Mouse (Mus musculus): ENCODE results near the gene Fndc7. TPM values are rescaled to one million over a fixed set of nuclear protein-coding genes. Genes with fewer than 3 reads are reported as not detected.

Fndc7 gene
- polyA plus RNA-seq (2015; fragmentation: Nextera tagmentation; extraction: Ambion mirVana): 0.08 TPM in 1 of 2 replicates, not detected in the other

- Histone ChIP-seq H3K9ac (ENCODE audit: low read depth, low read length) (no peak within 1 kb of the TSS), H3K4me2 (ENCODE audit: low read length) (no peak within 1 kb of the TSS), H3K4me3 (ENCODE audit: low read depth, low read length) (no peak within 1 kb of the TSS), H3K9me3 (replicated peaks; ENCODE audit: control insufficient read depth, low read length, poor library complexity, severe bottlenecking) (no peaks in the 10 kb centered on the region), H3K27me3 (ENCODE audit: control insufficient read depth, insufficient read depth, low read depth, low read length) (no peaks in the 10 kb centered on the region), H3K27ac (ENCODE audit: low read length) (no peak within 1 kb of the TSS), H3K36me3 (ENCODE audit: control insufficient read depth, insufficient read depth, low read length) (no peaks in the 10 kb centered on the region), H3K4me1 (ENCODE audit: control insufficient read depth, insufficient read depth, low read length) (no peaks in the 10 kb centered on the region; the same call in 1 of the 2 replicates)
- WGBS: 92% methylated on average over 1 of the region's 1 CpGs
- ATAC-seq: no peak
These were observed at the start of gene Fndc7 for GRCm38 (mm10) chr3:108889908-108890307. Gene Fndc7 (minus strand): TSS chr3:108890008.

- H3K9ac ChIP-seq (ENCODE audit: low read depth, low read length): peak within 1 kb of the TSS; percentile 54; the same call in 1 of the 2 replicates
- H3K9me3 ChIP-seq (replicated peaks; ENCODE audit: control insufficient read depth, low read length, poor library complexity, severe bottlenecking): no peaks in the 10 kb centered on the region
- 92% methylated on average over 5 of the region's 5 CpGs for WGBS
- peak within 1 kb of the TSS; percentile 56 for H3K4me2 ChIP-seq (ENCODE audit: low read length)
- ATAC-seq: no peak
- H3K4me1 ChIP-seq (ENCODE audit: control insufficient read depth, insufficient read depth, low read length): no peaks in the 10 kb centered on the region; the same call in 1 of the 2 replicates
- no peak within 1 kb of the TSS for H3K27ac ChIP-seq (ENCODE audit: low read length)
- no peaks in the 10 kb centered on the region for H3K27me3 ChIP-seq (ENCODE audit: control insufficient read depth, insufficient read depth, low read depth, low read length)
- no peaks in the 10 kb centered on the region for H3K36me3 ChIP-seq (ENCODE audit: control insufficient read depth, insufficient read depth, low read length)
- H3K4me3 ChIP-seq (ENCODE audit: low read depth, low read length): peak within 1 kb of the TSS; percentile 37
These were observed 49.8 kb upstream of the Fndc7 start, which contains the start of gene Henmt1 for GRCm38 (mm10) chr3:108939573-108939972. Gene Henmt1 (plus strand): TSS chr3:108939873.

GRCm38 (mm10) chr3:108938691-108939090 lies 48.9 kb upstream of the Fndc7 start:
- Histone ChIP-seq H3K27me3 (ENCODE audit: control insufficient read depth, insufficient read depth, low read depth, low read length) (no peaks in the 10 kb centered on the region), H3K4me2 (ENCODE audit: low read length) (no peak overlapping the region), H3K4me1 (ENCODE audit: control insufficient read depth, insufficient read depth, low read length) (no peaks in the 10 kb centered on the region; the same call in 1 of the 2 replicates), H3K36me3 (ENCODE audit: control insufficient read depth, insufficient read depth, low read length) (no peaks in the 10 kb centered on the region), H3K9ac (ENCODE audit: low read depth, low read length) (no peak overlapping the region), H3K4me3 (ENCODE audit: low read depth, low read length) (no peak overlapping the region), H3K9me3 (replicated peaks; ENCODE audit: control insufficient read depth, low read length, poor library complexity, severe bottlenecking) (no peaks in the 10 kb centered on the region), H3K27ac (ENCODE audit: low read length) (no peak overlapping the region)
- WGBS: 90% methylated on average over 5 of the region's 5 CpGs
- no peak for ATAC-seq

- 96% methylated on average over 6 of the region's 6 CpGs for WGBS
- Histone ChIP-seq H3K9ac (ENCODE audit: low read depth, low read length) (no peak overlapping the region), H3K36me3 (ENCODE audit: control insufficient read depth, insufficient read depth, low read length) (no peaks in the 10 kb centered on the region), H3K4me2 (ENCODE audit: low read length) (no peak overlapping the region), H3K4me1 (ENCODE audit: control insufficient read depth, insufficient read depth, low read length) (no peaks in the 10 kb centered on the region), H3K4me3 (ENCODE audit: low read depth, low read length) (no peak overlapping the region), H3K27me3 (ENCODE audit: control insufficient read depth, insufficient read depth, low read depth, low read length) (no peaks in the 10 kb centered on the region), H3K27ac (ENCODE audit: low read length) (no peak overlapping the region), H3K9me3 (replicated peaks; ENCODE audit: control insufficient read depth, low read length, poor library complexity, severe bottlenecking) (no peaks in the 10 kb centered on the region)
- no peak for ATAC-seq
These were observed 43.7 kb upstream of the Fndc7 start for GRCm38 (mm10) chr3:108933557-108933956.

- no peak overlapping the region for H3K4me3 ChIP-seq (ENCODE audit: low read depth, low read length)
- no peak for ATAC-seq
- WGBS: 82% methylated on average over 1 of the region's 1 CpGs
- no peaks in the 10 kb centered on the region for H3K9me3 ChIP-seq (replicated peaks; ENCODE audit: control insufficient read depth, low read length, poor library complexity, severe bottlenecking)
- no peak overlapping the region for H3K4me2 ChIP-seq (ENCODE audit: low read length)
- H3K27ac ChIP-seq (ENCODE audit: low read length): no peak overlapping the region
- no peak overlapping the region for H3K9ac ChIP-seq (ENCODE audit: low read depth, low read length)
- H3K36me3 ChIP-seq (ENCODE audit: control insufficient read depth, insufficient read depth, low read length): no peaks in the 10 kb centered on the region
- H3K27me3 ChIP-seq (ENCODE audit: control insufficient read depth, insufficient read depth, low read depth, low read length): no peaks in the 10 kb centered on the region
- H3K4me1 ChIP-seq (ENCODE audit: control insufficient read depth, insufficient read depth, low read length): no peaks in the 10 kb centered on the region
These were observed 36.5 kb upstream of the Fndc7 start for GRCm38 (mm10) chr3:108926308-108926707.

GRCm38 (mm10) chr3:108925677-108926076 lies 35.9 kb upstream of the Fndc7 start:
- ATAC-seq: no peak
- Histone ChIP-seq H3K27ac (ENCODE audit: low read length) (no peak overlapping the region), H3K36me3 (ENCODE audit: control insufficient read depth, insufficient read depth, low read length) (no peaks in the 10 kb centered on the region), H3K4me1 (ENCODE audit: control insufficient read depth, insufficient read depth, low read length) (no peaks in the 10 kb centered on the region), H3K4me3 (ENCODE audit: low read depth, low read length) (no peak overlapping the region), H3K9me3 (replicated peaks; ENCODE audit: control insufficient read depth, low read length, poor library complexity, severe bottlenecking) (no peaks in the 10 kb centered on the region), H3K4me2 (ENCODE audit: low read length) (no peak overlapping the region), H3K9ac (ENCODE audit: low read depth, low read length) (no peak overlapping the region), H3K27me3 (ENCODE audit: control insufficient read depth, insufficient read depth, low read depth, low read length) (no peaks in the 10 kb centered on the region)
- WGBS: 93% methylated on average over 4 of the region's 4 CpGs

- WGBS: 93% methylated on average over 1 of the region's 1 CpGs
- no peaks in the 10 kb centered on the region for H3K9me3 ChIP-seq (replicated peaks; ENCODE audit: control insufficient read depth, low read length, poor library complexity, severe bottlenecking)
- no peak for ATAC-seq
- no peaks in the 10 kb centered on the region for H3K36me3 ChIP-seq (ENCODE audit: control insufficient read depth, insufficient read depth, low read length)
- no peak overlapping the region for H3K4me2 ChIP-seq (ENCODE audit: low read length)
- no peaks in the 10 kb centered on the region for H3K4me1 ChIP-seq (ENCODE audit: control insufficient read depth, insufficient read depth, low read length)
- no peaks in the 10 kb centered on the region for H3K27me3 ChIP-seq (ENCODE audit: control insufficient read depth, insufficient read depth, low read depth, low read length)
- H3K9ac ChIP-seq (ENCODE audit: low read depth, low read length): no peak overlapping the region
- H3K27ac ChIP-seq (ENCODE audit: low read length): no peak overlapping the region
- H3K4me3 ChIP-seq (ENCODE audit: low read depth, low read length): no peak overlapping the region
These were observed 32.0 kb upstream of the Fndc7 start for GRCm38 (mm10) chr3:108921822-108922221.

GRCm38 (mm10) chr3:108920442-108921070 lies 30.7 kb upstream of the Fndc7 start:
- no peaks in the 10 kb centered on the region for H3K27me3 ChIP-seq (ENCODE audit: control insufficient read depth, insufficient read depth, low read depth, low read length)
- H3K4me1 ChIP-seq (ENCODE audit: control insufficient read depth, insufficient read depth, low read length): no peaks in the 10 kb centered on the region
- H3K4me3 ChIP-seq (ENCODE audit: low read depth, low read length): no peak overlapping the region
- 90% methylated on average over 3 of the region's 3 CpGs for WGBS
- no peaks in the 10 kb centered on the region for H3K36me3 ChIP-seq (ENCODE audit: control insufficient read depth, insufficient read depth, low read length)
- no peaks in the 10 kb centered on the region for H3K9me3 ChIP-seq (replicated peaks; ENCODE audit: control insufficient read depth, low read length, poor library complexity, severe bottlenecking)
- no peak overlapping the region for H3K4me2 ChIP-seq (ENCODE audit: low read length)
- no peak for ATAC-seq
- H3K27ac ChIP-seq (ENCODE audit: low read length): no peak overlapping the region
- H3K9ac ChIP-seq (ENCODE audit: low read depth, low read length): no peak overlapping the region

- Histone ChIP-seq H3K4me3 (ENCODE audit: low read depth, low read length) (no peak overlapping the region), H3K4me1 (ENCODE audit: control insufficient read depth, insufficient read depth, low read length) (no peaks in the 10 kb centered on the region), H3K36me3 (ENCODE audit: control insufficient read depth, insufficient read depth, low read length) (no peaks in the 10 kb centered on the region), H3K4me2 (ENCODE audit: low read length) (no peak overlapping the region), H3K9me3 (replicated peaks; ENCODE audit: control insufficient read depth, low read length, poor library complexity, severe bottlenecking) (no peaks in the 10 kb centered on the region), H3K9ac (ENCODE audit: low read depth, low read length) (no peak overlapping the region), H3K27me3 (ENCODE audit: control insufficient read depth, insufficient read depth, low read depth, low read length) (no peaks in the 10 kb centered on the region), H3K27ac (ENCODE audit: low read length) (no peak overlapping the region)
- ATAC-seq: no peak
- 96% methylated on average over 1 of the region's 1 CpGs for WGBS
These were observed 29.0 kb upstream of the Fndc7 start for GRCm38 (mm10) chr3:108918852-108919251.

Measured in midbrain, embryonic 16.5 days (tissue).